Mouse (Mus musculus): ENCODE results near the gene Cerkl.

DNA sequence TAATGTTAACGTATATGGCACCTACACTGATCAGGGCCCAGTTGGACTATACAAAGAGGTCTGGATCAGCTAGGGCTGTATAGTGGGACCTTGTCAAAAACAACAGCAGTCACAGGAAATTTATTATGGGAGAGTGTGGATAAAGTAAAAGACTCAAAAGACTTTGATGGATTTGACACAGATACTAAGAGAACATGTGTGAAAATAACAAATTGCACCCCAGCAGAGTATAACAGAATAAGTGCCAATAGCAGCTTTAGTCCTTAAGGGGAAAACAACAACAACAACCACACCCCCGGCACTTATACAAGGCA is 84.5 kb downstream of the Cerkl start:
- TF ChIP-seq CTCF (IDR thresholded peaks at IDR 0.05 in 2 of 3, conservative IDR thresholded peaks at IDR 0.05 in 1 of 3; ENCODE audit: control insufficient read depth in 1 of 3, insufficient read depth in 1 of 3, low read depth in 2 of 3, low read length in 3 of 3, poor library complexity in 1 of 3, severe bottlenecking in 1 of 3) (no peak), USF1 (IDR thresholded peaks at IDR 0.05; ENCODE audit: low read depth, low read length) (no peak), JUND (IDR thresholded peaks at IDR 0.05; ENCODE audit: low read depth, low read length) (no peak), MYB (IDR thresholded peaks at IDR 0.05; ENCODE audit: low read depth, low read length) (no peak), E2F4 (IDR thresholded peaks at IDR 0.05; ENCODE audit: borderline replicate concordance, low read depth, low read length) (no peak), NRF1 (IDR thresholded peaks at IDR 0.05; ENCODE audit: insufficient read depth, low read depth, low read length, poor library complexity, severe bottlenecking) (no peak), RCOR1 (IDR thresholded peaks at IDR 0.05; ENCODE audit: low read depth, low read length) (no peak), GATA1 (IDR thresholded peaks at IDR 0.05; ENCODE audit: low read depth, low read length) (no peak), MAZ (IDR thresholded peaks at IDR 0.05; ENCODE audit: low read depth, low read length) (no peak), TCF12 (IDR thresholded peaks at IDR 0.05; ENCODE audit: low read depth, low read length) (no peak), GABPA (IDR thresholded peaks at IDR 0.05; ENCODE audit: low read depth, low read length) (no peak), MAX (IDR thresholded peaks at IDR 0.05; ENCODE audit: low read length) (no peak), KAT2A (conservative IDR thresholded peaks at IDR 0.05; ENCODE audit: low read depth, low read length) (no peak)
